Mouse (Mus musculus) gastrocnemius, postnatal 10 days (tissue): ENCODE data around the gene Lsp1. TPM values are rescaled to one million over a fixed set of nuclear protein-coding genes. Genes with fewer than 3 reads are reported as not detected.

Experiments
- DNase-seq: peaks from one replicate; pipeline ENCODE4 v3.0.0; 2021; ENCODE audit warnings: mixed read lengths
- total RNA-seq, 2 experiments: library from RNA; stranded (reverse); gene quantifications; 2 replicates each; pipeline ENCODE4 v1.2.3; 2021

Lsp1 gene
- total RNA-seq, 2 experiments from 2014 or later = 14.4 to 24.4 TPM

- no peak for DNase-seq
Observed at GRCm38 (mm10) chr7:142539828-142540227, 79.2 kb downstream of the Lsp1 start.

GRCm38 (mm10) chr7:142542771-142543303 lies 82.2 kb downstream of the Lsp1 start:
- no peak for DNase-seq

Other genes starting within 250 kb of the Lsp1 start
- gene Gm7579, start 248.9 kb upstream of the Lsp1 start, total RNA-seq = not detected
- gene Krtap5-5, start 230.8 kb upstream of the Lsp1 start, total RNA-seq = not detected
- not detected for gene Gm40460, start 219.7 kb upstream of the Lsp1 start, total RNA-seq
- gene Gm2431, start 202.5 kb upstream of the Lsp1 start, total RNA-seq = not detected
- not detected for gene Gm4559, start 186.4 kb upstream of the Lsp1 start, total RNA-seq
- gene Krtap5-1, start 163.7 kb upstream of the Lsp1 start, total RNA-seq = not detected
- gene Krtap5-4, start 157.3 kb upstream of the Lsp1 start, total RNA-seq = not detected
- gene Ifitm10, start 87.1 kb upstream of the Lsp1 start, total RNA-seq = 1 to 10 TPM; 3.3 to 4.8 TPM
- 1 to 10 TPM in 1 of 2 experiments, not detected in 1; 1.0 TPM for gene Gm49369, start 78.1 kb upstream of the Lsp1 start, total RNA-seq
- gene Ctsd, start 72.8 kb upstream of the Lsp1 start, total RNA-seq = 100 to 1,000 TPM; 249 to 254 TPM
- gene Syt8, start 26.0 kb upstream of the Lsp1 start, total RNA-seq = under 1 TPM in 1 of 2 experiments, not detected in 1; 0.36 TPM
- over 10,000 TPM; 11,296 to 12,937 TPM for gene Tnni2, start 19.0 kb upstream of the Lsp1 start, total RNA-seq
- gene Tnnt3, start 38.0 kb downstream of the Lsp1 start, total RNA-seq = over 10,000 TPM; 17,146 to 18,824 TPM
- 1 to 10 TPM; 6.4 to 7.2 TPM for gene Mrpl23, start 71.9 kb downstream of the Lsp1 start, total RNA-seq
- 1,000 to 10,000 TPM; 6,069 to 6,624 TPM for gene Igf2, start 206.0 kb downstream of the Lsp1 start, total RNA-seq
- under 1 TPM; 0.25 to 0.47 TPM for gene Gm49394, start 209.1 kb downstream of the Lsp1 start, total RNA-seq